Mouse (Mus musculus): ENCODE data around the gene Rhot1.

DNA sequence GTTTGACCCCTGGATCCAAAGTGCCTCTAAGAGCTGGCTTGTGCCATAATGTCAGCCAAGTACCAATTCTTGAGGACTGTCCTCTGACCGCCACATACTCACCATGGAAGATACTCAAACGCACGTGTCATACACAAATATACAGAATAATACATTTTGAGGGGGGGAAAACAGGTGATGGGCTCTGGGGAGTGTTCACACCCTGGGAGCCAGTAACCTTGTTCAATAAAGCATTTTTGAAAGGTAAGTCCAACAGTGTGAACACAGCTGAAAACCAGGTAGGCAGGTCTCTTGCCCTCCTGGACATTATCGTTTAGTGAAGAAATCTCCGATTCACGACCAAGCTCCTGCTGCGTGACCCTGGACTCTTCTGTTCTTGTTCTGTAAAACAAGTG lies 357 bp upstream of the Rhot1 start:
- TF ChIP-seq TAL1 (IDR thresholded peaks at IDR 0.05; ENCODE audit: low read length) (no peak), GATA1 (IDR thresholded peaks at IDR 0.05; ENCODE audit: low read length) (no peak)

Data from erythroblast, embryonic 14.5 days (primary cell).